Mouse (Mus musculus) liver, adult (tissue): ENCODE results near the gene Tead2.

Experiments
- GATA4 ChIP-seq: IDR thresholded peaks from 2 replicates; pipeline ENCODE4 v1.6.1; 2014; ENCODE audit warnings: mild to moderate bottlenecking, low read length; ENCODE audit not compliant: insufficient replicate concordance

Tead2 gene

DNA sequence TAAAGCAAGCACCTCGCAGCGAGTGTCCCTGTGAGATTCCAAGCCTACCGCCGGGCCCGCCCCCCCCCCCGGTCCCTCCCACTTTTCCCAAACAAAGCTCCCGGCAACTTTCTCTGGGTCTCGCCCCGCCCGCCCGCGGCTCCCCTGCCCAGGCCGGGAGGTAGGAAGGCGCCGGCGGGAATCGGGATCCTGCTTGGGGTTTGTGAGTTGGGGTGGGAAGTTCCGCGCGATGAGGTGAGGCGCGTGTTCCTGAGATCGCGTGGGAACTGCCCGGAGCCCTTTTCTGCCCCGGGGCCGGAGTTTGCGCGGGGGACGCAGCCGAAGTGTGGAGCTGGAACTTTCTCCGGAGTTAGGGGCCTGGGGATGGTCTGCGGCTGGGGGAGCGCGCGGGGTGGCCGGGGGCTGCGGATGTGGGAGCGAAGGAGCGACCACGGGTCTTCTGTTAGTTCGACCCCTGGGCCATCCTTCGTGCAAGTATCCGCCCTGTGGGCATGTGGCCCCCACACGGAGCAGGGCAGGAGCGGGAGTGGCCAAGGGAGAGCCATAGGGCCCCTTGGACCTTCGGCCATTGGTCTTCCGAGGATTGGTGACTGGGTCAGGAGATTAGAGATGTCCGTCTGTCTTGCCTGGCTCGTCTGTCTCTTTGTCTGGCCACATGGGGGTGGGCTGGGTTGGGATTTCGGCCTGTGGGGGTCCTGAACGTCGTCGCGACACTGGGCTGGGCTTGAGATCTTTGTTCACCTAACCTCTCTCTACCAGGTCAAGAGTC, at the start of gene Tead2:
Gene Tead2, plus strand, starts transcription at position 81 of the 769 bp plus-strand sequence.
- TF ChIP-seq GATA4, result no peak

DNA sequence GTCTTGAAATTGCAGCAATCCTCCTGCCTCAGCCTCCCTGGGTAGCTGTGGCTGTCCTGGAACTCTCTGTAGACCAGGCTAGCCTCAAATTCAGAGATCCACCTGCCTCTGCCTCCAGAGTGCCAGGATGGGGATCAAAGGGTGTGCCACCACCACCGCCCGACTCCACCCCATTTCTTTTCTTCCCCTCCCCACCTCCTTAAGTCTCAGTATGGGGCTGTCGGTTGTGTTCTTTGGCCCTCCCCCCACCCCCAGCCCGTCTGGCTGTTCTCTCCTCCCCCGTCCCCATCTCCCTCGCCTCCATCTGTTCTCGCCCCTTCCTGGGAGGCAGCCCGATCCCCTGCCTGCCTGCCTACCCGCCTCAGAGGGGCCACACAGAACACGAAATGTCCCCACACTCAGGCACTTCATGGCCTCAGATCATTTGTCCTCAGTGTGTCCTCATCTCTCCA, 48.6 kb upstream of the Tead2 start:
- TF ChIP-seq GATA4, result no peak

DNA sequence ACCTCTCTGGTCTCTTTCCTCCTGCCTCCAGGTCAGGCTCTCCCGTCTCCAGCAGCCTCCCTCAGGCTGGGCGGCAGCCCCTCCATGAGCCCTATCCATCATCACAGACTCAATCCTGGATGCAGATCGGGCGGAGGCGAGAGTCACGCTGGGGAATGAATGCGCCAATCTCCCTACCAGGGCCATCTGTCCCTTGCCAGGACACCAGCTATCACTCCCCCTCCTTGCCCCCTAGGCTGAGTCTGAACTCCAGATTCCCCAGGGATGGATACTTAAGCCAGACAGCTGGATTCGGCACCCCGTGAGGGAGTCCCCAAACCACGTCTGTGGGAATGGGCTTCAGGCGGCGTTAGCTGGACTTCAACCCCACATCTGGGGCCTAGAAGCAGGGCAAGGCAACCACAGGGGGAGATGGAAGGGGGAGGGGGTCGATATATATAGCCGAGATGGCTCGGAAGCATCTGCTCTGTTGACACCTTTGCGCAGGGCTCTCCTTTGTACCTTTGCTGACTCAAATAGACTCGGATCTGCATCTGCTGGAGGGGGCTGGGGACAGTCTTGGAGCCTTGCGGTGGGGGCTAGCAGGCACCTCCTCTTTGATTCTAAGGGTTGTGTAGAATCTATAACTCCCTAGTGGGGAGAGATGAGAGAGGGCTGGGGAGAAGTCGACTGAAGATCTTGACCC, 47.6 kb upstream of the Tead2 start:
- TF ChIP-seq GATA4, result no peak

DNA sequence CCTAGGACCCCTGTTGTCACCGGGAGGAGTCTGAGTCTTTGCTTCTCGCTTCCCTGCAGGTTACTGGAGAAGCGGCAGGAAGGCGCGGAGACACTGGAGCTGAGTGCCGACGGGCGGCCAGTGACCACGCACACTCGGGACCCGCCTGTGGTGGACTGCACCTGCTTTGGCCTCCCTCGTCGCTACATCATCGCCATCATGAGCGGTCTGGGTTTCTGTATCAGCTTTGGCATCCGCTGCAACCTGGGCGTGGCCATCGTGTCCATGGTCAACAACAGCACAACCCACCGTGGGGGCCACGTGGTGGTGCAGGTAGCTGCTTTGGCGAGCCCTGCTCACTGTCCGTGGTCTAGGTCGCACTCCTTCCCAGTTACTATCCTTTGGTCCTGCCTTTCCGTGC, 46.9 kb upstream of the Tead2 start:
- TF ChIP-seq GATA4, result no peak

DNA sequence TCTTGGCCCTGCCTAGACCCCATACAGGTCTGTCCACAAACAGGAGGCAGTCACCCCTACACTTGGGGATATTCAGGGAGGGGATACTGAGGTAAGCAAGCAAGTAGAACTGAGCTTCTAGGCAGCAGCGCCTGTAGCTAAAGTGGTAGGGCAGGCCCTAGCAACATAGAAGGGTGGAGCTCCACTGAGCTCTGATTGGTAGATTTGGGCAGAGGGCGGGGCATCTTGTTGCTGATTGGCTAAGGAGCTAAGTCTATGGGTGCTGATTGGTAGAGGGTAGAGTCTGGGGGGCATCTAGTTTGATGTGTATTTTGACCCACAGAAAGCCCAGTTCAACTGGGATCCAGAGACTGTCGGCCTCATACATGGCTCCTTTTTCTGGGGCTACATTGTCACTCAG, 46.1 kb upstream of the Tead2 start:
- TF ChIP-seq GATA4, result no peak

DNA sequence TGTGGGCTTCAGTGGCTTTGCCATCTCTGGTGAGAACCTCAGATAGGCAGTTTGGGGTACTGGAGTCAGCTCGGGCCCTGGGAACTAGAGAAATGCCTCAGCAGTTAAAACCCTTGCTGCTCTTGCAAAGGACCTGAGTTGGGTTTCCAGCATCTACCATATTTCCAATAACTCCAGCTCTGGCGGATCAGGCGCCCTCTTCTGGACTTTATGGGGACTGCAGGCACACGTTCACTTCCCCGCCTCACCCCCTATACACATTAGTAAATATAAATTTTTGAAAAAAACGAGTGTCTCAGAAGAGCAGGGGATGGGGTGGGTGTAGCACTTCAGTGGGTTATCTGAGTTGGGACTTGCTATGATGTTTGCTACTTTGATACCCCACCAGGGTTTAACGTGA, 42.6 kb upstream of the Tead2 start:
- no peak for TF ChIP-seq GATA4

DNA sequence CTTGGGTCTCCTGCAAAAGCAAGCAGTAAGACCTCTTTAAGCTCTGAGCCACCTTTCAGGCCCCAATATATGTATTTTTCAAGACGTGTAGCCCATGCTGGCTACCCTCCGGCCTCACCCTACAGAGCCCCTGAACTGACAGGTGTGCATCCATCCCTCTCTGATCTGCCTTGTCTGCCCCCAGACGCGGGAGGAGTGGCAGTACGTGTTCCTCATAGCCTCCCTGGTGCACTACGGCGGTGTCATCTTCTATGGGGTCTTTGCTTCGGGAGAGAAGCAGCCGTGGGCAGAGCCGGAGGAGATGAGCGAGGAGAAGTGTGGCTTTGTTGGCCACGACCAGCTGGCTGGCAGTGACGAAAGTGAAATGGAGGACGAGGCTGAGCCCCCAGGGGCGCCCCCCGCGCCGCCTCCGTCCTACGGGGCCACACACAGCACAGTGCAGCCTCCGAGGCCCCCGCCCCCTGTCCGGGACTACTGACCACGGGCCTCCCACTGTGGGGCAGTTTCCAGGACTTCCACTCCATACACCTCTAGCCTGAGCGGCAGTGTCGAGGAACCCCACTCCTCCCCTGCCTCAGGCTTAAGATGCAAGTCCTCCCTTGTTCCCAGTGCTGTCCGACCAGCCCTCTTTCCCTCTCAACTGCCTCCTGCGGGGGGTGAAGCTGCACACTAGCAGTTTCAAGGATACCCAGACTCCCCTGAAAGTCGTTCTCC, 40.8 kb upstream of the Tead2 start:
- no peak for TF ChIP-seq GATA4

DNA sequence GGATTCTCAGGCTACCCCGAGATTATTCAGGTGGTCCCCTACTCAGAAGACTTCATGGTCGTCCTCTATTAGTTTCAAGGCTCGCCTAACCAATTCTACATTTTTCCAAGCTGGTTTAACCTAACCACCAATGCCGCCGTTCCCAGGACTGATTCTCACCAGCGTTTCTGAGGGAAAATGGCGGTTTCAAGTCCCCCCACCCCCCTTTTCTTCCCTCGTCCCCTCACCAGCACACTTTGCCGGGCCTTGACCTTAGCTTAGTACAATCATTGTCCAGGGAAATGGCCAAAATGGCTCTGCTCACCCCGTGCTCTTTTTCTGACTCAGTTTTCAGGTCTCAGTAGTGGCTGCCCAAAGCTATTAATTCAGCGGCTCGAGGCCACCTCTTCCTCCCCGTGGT, 40.2 kb upstream of the Tead2 start:
- no peak for TF ChIP-seq GATA4

DNA sequence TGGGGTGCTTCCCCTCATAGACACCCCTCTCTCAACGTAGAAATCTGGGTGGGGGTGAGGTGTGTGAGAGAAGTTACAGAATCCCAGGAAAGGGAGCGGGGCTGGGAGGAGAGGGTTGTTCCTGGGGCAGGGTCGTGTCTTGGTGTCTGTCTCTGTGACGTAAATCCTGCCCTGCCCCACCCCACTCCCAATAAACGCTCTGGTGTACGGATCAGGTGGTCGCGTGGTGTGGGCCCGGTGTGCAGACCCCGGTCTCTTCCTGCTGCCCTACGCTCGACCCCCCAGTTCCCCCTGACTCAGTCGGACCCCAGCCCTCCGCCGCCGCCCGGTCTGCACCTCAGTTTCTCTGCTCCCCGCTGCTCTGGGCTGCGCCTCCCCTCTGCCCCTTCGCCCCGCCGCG, 39.6 kb upstream of the Tead2 start:
- TF ChIP-seq GATA4, result no peak

DNA sequence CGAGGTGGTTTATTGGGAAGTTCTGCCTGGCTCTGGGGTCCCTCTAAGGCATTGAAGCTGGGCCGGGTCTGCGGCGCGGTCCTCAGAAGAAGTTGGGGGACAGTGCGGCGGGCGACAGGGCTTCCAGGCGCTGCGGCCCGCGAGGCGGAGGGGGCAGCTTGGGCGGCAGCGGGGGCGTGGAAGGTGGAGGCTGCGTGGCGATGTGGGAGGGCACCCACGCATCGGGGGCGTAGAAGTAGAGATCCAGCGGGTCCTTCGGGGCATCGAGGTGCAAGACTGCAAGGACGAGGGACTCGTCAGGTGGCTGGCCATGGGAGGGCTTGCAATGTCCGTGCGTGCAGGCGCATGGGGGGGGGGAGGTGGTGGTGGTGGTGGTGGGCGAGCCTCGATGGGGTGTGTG, 39.2 kb upstream of the Tead2 start:
- TF ChIP-seq GATA4, result no peak

DNA sequence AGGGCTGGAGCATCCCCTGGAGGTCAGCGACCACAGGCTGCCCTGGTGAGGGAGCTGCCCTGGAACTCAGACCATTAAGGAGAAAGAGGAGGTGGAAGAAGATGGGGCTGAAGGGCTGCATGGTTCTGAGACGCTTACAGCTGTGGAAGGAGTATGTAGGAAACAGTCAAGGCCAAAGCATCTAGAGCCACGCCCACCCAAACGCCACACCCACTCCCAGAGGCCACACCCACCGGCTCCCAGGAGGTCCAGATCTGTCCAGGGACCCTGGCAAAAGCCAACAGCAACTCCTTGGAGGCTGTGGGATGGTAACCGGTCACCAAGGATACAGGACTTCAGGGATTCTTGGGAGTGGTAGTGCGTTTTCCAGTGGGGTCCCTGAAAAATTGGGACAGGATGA, 37.0 kb upstream of the Tead2 start:
- TF ChIP-seq GATA4, result no peak

DNA sequence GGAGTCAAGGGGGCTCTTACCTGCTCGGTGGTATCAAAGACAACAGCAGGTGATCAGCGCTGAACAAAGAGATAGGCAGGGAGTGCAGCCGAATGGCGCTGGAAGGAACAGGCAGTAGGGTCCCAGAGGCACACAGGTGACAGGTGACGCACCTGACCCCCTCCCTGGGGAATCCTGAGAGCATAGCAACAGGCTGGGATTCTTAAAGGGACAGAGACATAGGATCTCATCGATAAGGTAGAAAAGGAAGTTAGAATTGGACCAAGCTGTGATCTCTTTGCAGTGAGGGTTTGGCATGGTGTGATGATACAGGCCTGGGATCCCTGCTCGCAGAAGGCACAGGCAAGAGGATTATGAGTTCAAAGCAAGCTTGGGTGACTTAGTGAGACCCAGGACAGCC, 36.1 kb upstream of the Tead2 start, which contains the start of gene Gfy:
Gene Gfy, minus strand, starts transcription at position 101 of the 400 bp plus-strand sequence.
- TF ChIP-seq GATA4, result no peak

DNA sequence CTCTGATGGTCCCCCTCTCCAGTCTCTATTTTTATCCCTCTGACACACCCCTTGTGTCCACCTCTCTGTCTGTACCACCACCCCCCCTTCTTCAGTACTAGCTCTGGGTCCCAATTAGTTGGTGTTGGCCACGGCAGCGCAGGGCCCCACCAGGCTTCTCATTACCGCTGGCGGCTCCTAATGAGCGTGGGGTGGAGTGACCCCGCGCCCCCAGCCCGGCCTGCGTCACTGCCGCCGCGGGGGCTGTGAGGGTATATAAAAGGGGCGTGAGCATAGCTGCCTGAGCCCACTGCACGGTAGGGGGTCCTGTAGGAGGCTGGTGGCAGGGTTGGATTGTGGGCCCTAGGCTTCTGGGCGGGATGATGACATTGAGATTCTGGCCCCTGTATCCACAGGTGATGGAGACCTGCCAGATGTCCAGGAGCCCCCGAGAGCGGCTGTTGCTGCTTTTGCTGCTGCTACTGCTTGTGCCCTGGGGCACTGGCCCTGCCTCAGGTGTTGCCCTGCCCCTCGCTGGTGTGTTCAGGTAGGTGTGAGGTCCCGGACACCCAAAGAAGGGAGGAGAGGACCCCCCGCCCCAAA, 34.6 kb upstream of the Tead2 start, which contains the start of gene Pth2:
Gene Pth2, plus strand, starts transcription at position 100 of the 582 bp plus-strand sequence.
- TF ChIP-seq GATA4, result no peak

DNA sequence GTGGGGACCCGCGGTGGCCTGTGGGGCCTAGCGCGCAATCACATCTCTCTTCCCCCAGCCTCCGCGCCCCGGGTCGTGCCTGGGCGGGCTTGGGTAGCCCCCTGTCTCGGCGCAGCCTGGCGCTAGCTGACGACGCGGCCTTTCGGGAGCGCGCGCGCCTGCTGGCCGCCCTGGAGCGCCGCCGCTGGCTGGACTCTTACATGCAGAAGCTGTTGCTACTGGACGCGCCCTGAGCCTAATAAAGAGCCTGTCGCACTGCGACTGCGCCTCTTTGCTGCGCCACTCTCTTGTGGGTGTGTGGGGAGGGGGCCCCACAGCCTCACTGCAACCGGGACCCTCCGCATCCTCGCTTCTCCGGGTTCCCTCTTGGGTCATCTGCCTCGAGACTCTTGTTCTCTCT, 34.0 kb upstream of the Tead2 start:
- TF ChIP-seq GATA4, result no peak

DNA sequence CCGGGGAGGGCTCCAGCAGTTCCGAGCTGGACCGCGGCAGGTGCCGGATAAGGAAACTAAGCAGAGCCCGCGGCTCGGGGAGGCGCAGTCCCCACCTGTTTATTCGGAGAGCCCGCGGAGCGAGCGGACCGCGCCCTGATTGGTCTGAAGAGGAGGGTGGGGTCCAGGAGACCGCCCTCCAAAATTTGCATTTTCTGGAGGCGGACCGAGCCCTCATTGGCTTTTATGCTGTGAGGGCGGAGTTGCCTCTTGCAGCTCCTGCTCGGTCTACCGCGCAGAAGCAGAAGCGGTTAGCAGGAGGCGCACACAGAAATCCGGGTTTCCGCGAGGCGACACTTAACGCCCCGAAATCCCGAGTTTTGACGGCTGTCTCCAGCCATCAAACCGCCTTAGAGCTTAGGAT, 33.4 kb upstream of the Tead2 start:
- TF ChIP-seq GATA4, result no peak

DNA sequence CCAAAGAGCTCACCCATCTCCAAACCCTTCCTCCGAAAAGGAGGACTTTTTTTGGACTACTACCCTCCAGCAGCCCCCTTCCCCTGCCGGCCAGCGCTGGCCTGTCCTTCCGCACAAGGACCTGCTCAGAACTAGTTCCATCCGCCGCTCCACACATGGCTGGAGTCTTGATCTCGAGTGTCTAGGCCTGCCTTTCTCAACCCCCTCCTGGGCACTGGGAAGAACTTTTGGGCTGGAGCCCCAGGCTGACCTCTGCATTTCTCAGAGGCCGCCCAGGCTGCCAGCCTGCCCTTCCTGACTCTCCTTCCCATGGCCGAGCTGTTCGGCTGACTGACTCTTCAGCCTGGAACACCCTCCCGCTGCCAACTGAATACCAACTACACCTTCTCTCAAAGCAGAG, 32.9 kb upstream of the Tead2 start:
- no peak for TF ChIP-seq GATA4

DNA sequence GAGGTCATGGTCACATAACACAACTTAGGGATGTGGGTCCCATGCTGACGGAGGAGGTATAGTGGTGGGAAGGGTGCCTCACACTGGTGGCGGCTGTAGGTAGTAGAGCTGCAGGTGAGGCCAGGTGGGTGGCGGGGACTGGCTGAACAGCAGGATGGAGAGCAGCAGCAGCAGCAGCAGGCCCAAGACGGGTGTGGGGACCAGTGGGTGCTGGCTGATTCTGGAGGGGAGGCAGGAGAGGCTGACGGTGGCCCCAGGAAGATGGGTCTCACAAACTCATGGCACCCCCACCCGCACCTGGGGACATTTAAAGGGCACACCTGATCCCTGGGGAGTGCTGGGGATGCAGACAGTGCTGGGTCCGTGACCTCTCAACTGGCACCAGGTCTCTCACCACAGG, 31.9 kb upstream of the Tead2 start:
- no peak for TF ChIP-seq GATA4
